Mouse (Mus musculus): ENCODE measurements around the gene Ptprt.

Ptprt gene

DNA sequence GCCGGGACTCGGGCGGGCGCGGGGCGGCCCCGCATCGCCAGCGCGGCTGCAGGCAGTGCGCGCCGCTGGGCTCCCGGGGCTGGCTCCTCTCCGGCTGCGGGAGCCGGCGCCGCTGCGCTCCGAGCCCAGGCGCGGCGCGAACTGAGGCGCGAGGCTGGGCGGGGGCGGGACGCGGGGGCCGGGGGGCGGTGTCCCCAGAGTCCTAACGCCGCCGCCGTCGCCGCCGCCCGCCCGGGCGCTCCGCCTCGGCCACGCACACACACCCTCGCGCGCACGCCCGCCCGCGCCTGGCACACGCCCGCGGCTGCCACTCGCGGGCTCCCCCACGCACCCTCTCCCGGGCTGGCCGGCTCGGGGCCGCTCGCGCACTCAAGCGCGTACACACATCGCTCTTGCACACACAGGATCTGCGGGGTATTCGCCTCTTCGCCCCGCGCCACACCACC lies at the start of gene Ptprt:
Gene Ptprt, minus strand, starts transcription at position 207 of the 446 bp plus-strand sequence.
- peak; percentile 49 to 58 for DNase-seq (ENCODE audit: low spot score in 2 of 2)

GRCm38 (mm10) chr2:162710443-162710842 lies 49.5 kb upstream of the Ptprt start:
- DNase-seq (ENCODE audit: low spot score in 2 of 2): no peak

- no peak for DNase-seq (ENCODE audit: low spot score in 2 of 2)
Measured at GRCm38 (mm10) chr2:162699691-162700090, 38.7 kb upstream of the Ptprt start.

DNA sequence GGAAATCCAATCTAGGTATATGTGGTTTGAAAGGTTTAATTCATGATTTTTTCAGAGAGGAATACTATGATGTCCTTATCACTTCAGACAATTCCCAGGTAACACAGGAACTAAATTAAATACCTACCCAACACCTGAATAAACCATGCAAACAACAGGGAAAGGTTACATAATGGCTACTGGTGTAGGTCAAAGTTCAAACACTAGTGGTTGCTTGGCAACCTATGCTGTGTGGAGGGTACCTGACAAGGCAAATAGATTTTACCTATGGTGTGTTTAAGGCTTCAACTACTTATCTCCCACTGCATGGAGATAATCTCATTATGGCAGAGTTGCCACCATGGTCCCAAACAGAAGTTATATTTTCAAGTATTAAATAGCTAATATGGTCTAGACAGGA lies 38.1 kb upstream of the Ptprt start:
- DNase-seq (ENCODE audit: low spot score in 2 of 2): no peak

- DNase-seq (ENCODE audit: low spot score in 2 of 2): no peak
Measured at GRCm38 (mm10) chr2:162698068-162698467, 37.1 kb upstream of the Ptprt start.

- DNase-seq (ENCODE audit: low spot score in 2 of 2): no peak
Measured at GRCm38 (mm10) chr2:162697151-162697550, 36.2 kb upstream of the Ptprt start.

- no peak for DNase-seq (ENCODE audit: low spot score in 2 of 2)
Measured at GRCm38 (mm10) chr2:162692143-162692542, 31.2 kb upstream of the Ptprt start.

- DNase-seq (ENCODE audit: low spot score in 2 of 2): peak; percentile 69 to 71
Measured at GRCm38 (mm10) chr2:162682674-162683073, 21.7 kb upstream of the Ptprt start.

DNA sequence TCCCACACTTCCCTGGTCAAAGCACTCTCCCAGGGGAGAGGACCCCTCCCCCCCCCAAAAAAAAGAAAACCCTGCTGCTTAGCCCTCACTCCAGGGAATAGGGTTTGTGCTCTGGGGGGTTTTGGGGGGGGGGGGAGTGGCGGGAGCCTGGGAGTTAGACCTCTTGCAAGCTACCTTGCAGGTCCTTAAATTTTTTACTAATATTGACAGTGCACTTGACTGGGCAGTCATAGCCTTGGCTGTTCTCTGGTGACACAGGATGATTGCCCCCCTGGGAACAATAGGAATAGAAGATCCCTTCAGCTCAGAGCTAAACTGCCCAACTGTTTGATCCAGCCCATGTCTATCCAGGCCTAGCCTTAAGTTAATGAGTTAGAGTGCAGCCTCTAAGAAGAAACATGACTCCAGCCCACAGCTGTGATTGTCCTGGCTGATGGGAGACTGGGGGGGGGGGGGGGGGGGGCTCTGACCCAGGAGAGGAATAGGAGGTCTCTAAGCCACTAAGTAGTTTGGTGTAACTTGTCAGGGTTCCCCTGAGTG lies 1.6 kb upstream of the Ptprt start:
- no peak for DNase-seq (ENCODE audit: low spot score in 2 of 2)

- DNase-seq (ENCODE audit: low spot score in 2 of 2): peak; percentile 9 to 34
Measured at GRCm38 (mm10) chr2:162661733-162662132, 786 bp upstream of the Ptprt start.

- peak; percentile 53 to 63 for DNase-seq (ENCODE audit: low spot score in 2 of 2)
Measured at GRCm38 (mm10) chr2:162660231-162660940, 561 bp downstream of the Ptprt start.

DNA sequence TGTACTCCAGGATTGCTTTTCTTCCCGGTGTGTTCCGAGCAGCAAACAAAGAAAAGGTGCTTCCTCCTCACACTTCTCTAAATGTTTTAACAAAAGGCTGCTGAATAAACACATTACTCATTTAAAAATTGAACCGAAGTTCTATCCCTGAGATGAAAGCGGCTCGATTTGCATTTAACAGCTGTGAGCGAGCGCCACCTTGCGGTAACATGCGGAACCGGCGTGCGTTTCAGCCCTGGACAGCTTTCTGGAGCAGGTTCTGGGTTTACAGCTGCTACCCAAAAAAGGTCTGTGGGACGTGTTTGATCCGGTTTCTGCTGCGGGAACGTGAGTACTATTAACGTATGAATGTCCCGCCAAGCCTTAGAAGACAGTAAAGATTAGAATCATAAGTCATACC lies 1.9 kb downstream of the Ptprt start:
- peak; percentile 98 to 99 for DNase-seq (ENCODE audit: low spot score in 2 of 2)

DNA sequence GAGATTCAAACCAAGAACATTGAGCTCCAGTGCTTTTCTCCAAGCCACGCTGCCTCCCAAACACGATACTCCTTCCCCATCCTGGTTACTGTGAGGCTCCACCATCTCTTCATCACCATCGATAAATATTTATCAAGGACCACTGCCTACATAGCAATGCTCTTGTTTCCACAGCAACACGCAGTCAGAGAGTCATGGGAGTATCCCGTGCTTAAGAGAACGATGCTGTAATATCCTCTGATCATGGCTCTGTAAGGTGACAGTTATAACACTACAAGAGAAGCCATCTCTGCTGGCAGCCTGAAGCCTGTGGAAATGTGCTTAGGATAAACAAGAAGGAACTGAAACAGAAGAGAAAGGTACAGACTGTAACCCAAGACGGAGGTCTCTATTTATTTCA lies 3.4 kb downstream of the Ptprt start:
- no peak for DNase-seq (ENCODE audit: low spot score in 2 of 2)

DNA sequence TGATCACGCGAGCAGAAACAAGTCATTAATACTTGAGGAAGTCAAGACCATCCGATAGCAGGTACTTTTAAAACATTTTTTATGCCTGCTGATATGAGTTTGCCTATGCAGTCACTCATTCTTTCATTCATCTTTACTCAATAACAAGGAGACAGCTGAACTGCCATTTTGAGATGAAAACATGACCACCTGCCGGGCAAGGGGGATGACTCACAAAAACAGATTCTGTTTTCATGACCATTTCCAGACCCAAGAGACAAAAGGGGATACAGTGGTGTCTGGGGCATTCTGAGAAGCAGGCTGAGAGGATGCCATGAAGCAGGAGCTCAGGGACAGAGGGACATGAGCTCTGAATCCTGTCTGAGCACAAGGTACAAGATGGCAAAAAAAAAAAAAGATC lies 6.5 kb downstream of the Ptprt start:
- no peak for DNase-seq (ENCODE audit: low spot score in 2 of 2)

GRCm38 (mm10) chr2:162638676-162639075 lies 22.3 kb downstream of the Ptprt start:
- no peak for DNase-seq (ENCODE audit: low spot score in 2 of 2)

DNA sequence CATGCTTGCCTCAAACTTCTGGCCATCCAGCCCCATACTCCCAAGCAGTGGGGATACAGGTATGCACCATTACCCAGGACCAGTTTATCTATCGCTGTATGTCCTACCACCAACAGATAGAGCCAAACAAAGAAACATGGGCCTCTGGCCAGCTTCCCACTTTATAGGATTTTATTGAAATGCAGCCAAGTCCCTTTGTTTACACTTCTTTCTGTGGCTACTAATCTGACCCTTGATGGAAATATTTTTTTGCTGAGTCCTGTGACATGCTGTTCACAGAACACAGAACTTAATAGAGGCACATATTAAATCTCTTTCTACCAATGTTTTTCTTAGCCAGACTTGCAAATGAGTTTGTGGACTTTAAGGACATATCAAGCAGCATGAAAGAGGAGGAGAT lies 23.4 kb downstream of the Ptprt start:
- DNase-seq (ENCODE audit: low spot score in 2 of 2): no peak

- peak; percentile 20 to 42 for DNase-seq (ENCODE audit: low spot score in 2 of 2)
Measured at GRCm38 (mm10) chr2:162636387-162637009, 24.4 kb downstream of the Ptprt start.

GRCm38 (mm10) chr2:162634901-162635300 lies 26.0 kb downstream of the Ptprt start:
- DNase-seq (ENCODE audit: low spot score in 2 of 2): no peak

- peak in 1 of 2 experiments; percentile 25 for DNase-seq (ENCODE audit: low spot score in 2 of 2)
Measured at GRCm38 (mm10) chr2:162626076-162626475, 34.9 kb downstream of the Ptprt start.

- DNase-seq (ENCODE audit: low spot score in 2 of 2): peak; percentile 25 to 30
Measured at GRCm38 (mm10) chr2:162624707-162625106, 36.2 kb downstream of the Ptprt start.

GRCm38 (mm10) chr2:162614256-162614655 lies 46.7 kb downstream of the Ptprt start:
- no peak for DNase-seq (ENCODE audit: low spot score in 2 of 2)

GRCm38 (mm10) chr2:162613480-162613879 lies 47.5 kb downstream of the Ptprt start:
- no peak for DNase-seq (ENCODE audit: low spot score in 2 of 2)

DNA sequence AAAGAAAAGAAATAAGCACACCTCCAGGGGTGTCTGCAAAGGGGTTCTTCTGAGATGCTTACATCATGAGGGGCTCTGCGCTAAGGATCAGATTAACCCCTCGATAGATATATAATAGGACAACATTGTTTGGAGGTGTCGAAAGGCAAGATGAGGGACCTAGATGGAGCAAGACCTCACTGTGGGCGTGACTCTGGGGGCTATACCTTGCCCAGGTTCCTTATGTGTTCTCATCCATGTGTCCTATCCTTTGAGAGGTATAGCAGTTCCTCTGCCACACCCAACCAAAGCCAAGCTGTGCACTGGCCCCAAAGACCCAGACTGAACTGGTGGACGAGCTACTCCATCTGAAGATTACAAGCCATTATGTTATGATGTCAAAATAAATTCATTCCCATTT lies 58.2 kb downstream of the Ptprt start:
- no peak for DNase-seq (ENCODE audit: low spot score in 2 of 2)

Data from right cerebral cortex, adult 2 months (tissue).